Mouse (Mus musculus): ENCODE results near the gene Zc3hav1. TPM values are rescaled to one million over a fixed set of nuclear protein-coding genes. Genes with fewer than 3 reads are reported as not detected.

The Zc3hav1 gene
- polyA plus RNA-seq, 1 experiment from 2014 or later, result 2.3 TPM

- H3K4me1 ChIP-seq, result peaks cover 3% of the 10 kb centered on the region
- H3K4me3 ChIP-seq, result no peak overlapping the region
- peaks cover 43% of the 10 kb centered on the region for H3K27me3 ChIP-seq
- no peaks in the 10 kb centered on the region for H3K36me3 ChIP-seq
- no peaks in the 10 kb centered on the region for H3K9me3 ChIP-seq (replicated peaks)
- 92% methylated on average over 6 of the region's 6 CpGs for WGBS
- no peak for ATAC-seq (ENCODE audit: low FRiP score)
- H3K4me2 ChIP-seq (replicated peaks), result no peak overlapping the region
- no peak overlapping the region for H3K9ac ChIP-seq
- no peak overlapping the region for H3K27ac ChIP-seq
Measured at GRCm38 (mm10) chr6:38348811-38349453, 5.5 kb downstream of the Zc3hav1 start.

GRCm38 (mm10) chr6:38347875-38348274 lies 6.5 kb downstream of the Zc3hav1 start:
- no peak for ATAC-seq (ENCODE audit: low FRiP score)
- Histone ChIP-seq H3K4me2 (replicated peaks) (no peak overlapping the region), H3K36me3 (no peaks in the 10 kb centered on the region), H3K4me3 (no peak overlapping the region), H3K27me3 (peaks cover 33% of the 10 kb centered on the region), H3K9me3 (replicated peaks) (no peaks in the 10 kb centered on the region), H3K4me1 (no peaks in the 10 kb centered on the region), H3K9ac (no peak overlapping the region), H3K27ac (no peak overlapping the region)
- WGBS, result 85% methylated on average over 5 of the region's 5 CpGs

GRCm38 (mm10) chr6:38345796-38346195 lies 8.6 kb downstream of the Zc3hav1 start:
- H3K36me3 ChIP-seq, result no peaks in the 10 kb centered on the region
- no peak overlapping the region for H3K9ac ChIP-seq
- no peak overlapping the region for H3K27ac ChIP-seq
- no peaks in the 10 kb centered on the region for H3K4me1 ChIP-seq
- no peaks in the 10 kb centered on the region for H3K9me3 ChIP-seq (replicated peaks)
- no peak for ATAC-seq (ENCODE audit: low FRiP score)
- peaks cover 15% of the 10 kb centered on the region for H3K27me3 ChIP-seq
- H3K4me2 ChIP-seq (replicated peaks), result no peak overlapping the region
- WGBS, result 57% methylated on average over 7 of the region's 7 CpGs
- H3K4me3 ChIP-seq, result no peak overlapping the region

- no peak for ATAC-seq (ENCODE audit: low FRiP score)
- Histone ChIP-seq H3K9me3 (replicated peaks) (no peaks in the 10 kb centered on the region), H3K9ac (no peak overlapping the region), H3K4me3 (no peak overlapping the region), H3K27me3 (0 out of 2 replicates have a peak, but pooled peaks cover under 1% of the 10 kb centered on the region), H3K4me1 (no peaks in the 10 kb centered on the region), H3K36me3 (no peaks in the 10 kb centered on the region), H3K27ac (no peak overlapping the region), H3K4me2 (replicated peaks) (no peak overlapping the region)
- 83% methylated on average over 7 of the region's 7 CpGs for WGBS
Measured at GRCm38 (mm10) chr6:38344006-38344670, 10.3 kb downstream of the Zc3hav1 start.

- no peak overlapping the region for H3K4me2 ChIP-seq (replicated peaks)
- ATAC-seq (ENCODE audit: low FRiP score), result no peak
Measured at GRCm38 (mm10) chr6:38343581-38343980, 10.8 kb downstream of the Zc3hav1 start.

GRCm38 (mm10) chr6:38342666-38342992 lies 11.8 kb downstream of the Zc3hav1 start:
- H3K4me2 ChIP-seq (replicated peaks), result no peak overlapping the region
- WGBS, result 83% methylated on average over 8 of the region's 8 CpGs
- no peaks in the 10 kb centered on the region for H3K4me1 ChIP-seq
- H3K36me3 ChIP-seq, result no peaks in the 10 kb centered on the region
- H3K9ac ChIP-seq, result no peak overlapping the region
- no peak overlapping the region for H3K27ac ChIP-seq
- H3K4me3 ChIP-seq, result no peak overlapping the region
- no peaks in the 10 kb centered on the region for H3K27me3 ChIP-seq
- no peak for ATAC-seq (ENCODE audit: low FRiP score)
- no peaks in the 10 kb centered on the region for H3K9me3 ChIP-seq (replicated peaks)

More at GRCm38 (mm10) chr6:38343581-38343980, 10.8 kb downstream of the Zc3hav1 start:
- Histone ChIP-seq H3K4me3 (no peak overlapping the region), H3K27ac (no peak overlapping the region), H3K9ac (no peak overlapping the region), H3K36me3 (no peaks in the 10 kb centered on the region), H3K4me1 (no peaks in the 10 kb centered on the region), H3K9me3 (replicated peaks) (no peaks in the 10 kb centered on the region), H3K27me3 (no peaks in the 10 kb centered on the region)
- WGBS, result 46% methylated on average over 3 of the region's 3 CpGs

- WGBS, result 65% methylated on average over 11 of the region's 11 CpGs
- no peak overlapping the region for H3K9ac ChIP-seq
- no peak for ATAC-seq (ENCODE audit: low FRiP score)
- H3K4me1 ChIP-seq, result no peaks in the 10 kb centered on the region
- H3K9me3 ChIP-seq (replicated peaks), result no peaks in the 10 kb centered on the region
- H3K4me2 ChIP-seq (replicated peaks), result no peak overlapping the region
- no peak overlapping the region for H3K4me3 ChIP-seq
- H3K36me3 ChIP-seq, result no peaks in the 10 kb centered on the region
- no peak overlapping the region for H3K27ac ChIP-seq
- H3K27me3 ChIP-seq, result no peaks in the 10 kb centered on the region
Measured at GRCm38 (mm10) chr6:38341751-38342665, 12.4 kb downstream of the Zc3hav1 start.

GRCm38 (mm10) chr6:38339078-38339477 lies 15.3 kb downstream of the Zc3hav1 start:
- no peak overlapping the region for H3K9ac ChIP-seq
- H3K9me3 ChIP-seq (replicated peaks), result no peaks in the 10 kb centered on the region
- H3K36me3 ChIP-seq, result no peaks in the 10 kb centered on the region
- no peak overlapping the region for H3K4me3 ChIP-seq
- WGBS, result 68% methylated on average over 2 of the region's 2 CpGs
- H3K4me1 ChIP-seq, result no peaks in the 10 kb centered on the region
- no peak overlapping the region for H3K27ac ChIP-seq
- no peak overlapping the region for H3K4me2 ChIP-seq (replicated peaks)
- no peaks in the 10 kb centered on the region for H3K27me3 ChIP-seq
- no peak for ATAC-seq (ENCODE audit: low FRiP score)

- H3K27ac ChIP-seq, result no peak overlapping the region
- no peak overlapping the region for H3K4me2 ChIP-seq (replicated peaks)
- no peaks in the 10 kb centered on the region for H3K4me1 ChIP-seq
- H3K9ac ChIP-seq, result no peak overlapping the region
- no peaks in the 10 kb centered on the region for H3K36me3 ChIP-seq
- ATAC-seq (ENCODE audit: low FRiP score), result no peak
- no peaks in the 10 kb centered on the region for H3K9me3 ChIP-seq (replicated peaks)
- WGBS, result 84% methylated on average over 6 of the region's 6 CpGs
- H3K4me3 ChIP-seq, result no peak overlapping the region
- H3K27me3 ChIP-seq, result no peaks in the 10 kb centered on the region
Measured at GRCm38 (mm10) chr6:38337951-38338350, 16.5 kb downstream of the Zc3hav1 start.

- H3K4me3 ChIP-seq, result no peak overlapping the region
Measured at GRCm38 (mm10) chr6:38337166-38337705, 17.2 kb downstream of the Zc3hav1 start.

GRCm38 (mm10) chr6:38335264-38335663 lies 19.1 kb downstream of the Zc3hav1 start:
- Histone ChIP-seq H3K27ac (no peak overlapping the region), H3K36me3 (no peaks in the 10 kb centered on the region), H3K9ac (no peak overlapping the region), H3K4me2 (replicated peaks) (no peak overlapping the region), H3K4me1 (no peaks in the 10 kb centered on the region), H3K4me3 (no peak overlapping the region), H3K27me3 (no peaks in the 10 kb centered on the region), H3K9me3 (replicated peaks) (no peaks in the 10 kb centered on the region)
- 88% methylated on average over 6 of the region's 6 CpGs for WGBS
- no peak for ATAC-seq (ENCODE audit: low FRiP score)

More at GRCm38 (mm10) chr6:38337166-38337705, 17.2 kb downstream of the Zc3hav1 start:
- H3K36me3 ChIP-seq, result no peaks in the 10 kb centered on the region
- H3K9ac ChIP-seq, result no peak overlapping the region
- no peaks in the 10 kb centered on the region for H3K4me1 ChIP-seq
- H3K9me3 ChIP-seq (replicated peaks), result no peaks in the 10 kb centered on the region
- no peak overlapping the region for H3K27ac ChIP-seq
- no peaks in the 10 kb centered on the region for H3K27me3 ChIP-seq
- 88% methylated on average over 4 of the region's 4 CpGs for WGBS
- no peak for ATAC-seq (ENCODE audit: low FRiP score)
- H3K4me2 ChIP-seq (replicated peaks), result no peak overlapping the region

- Histone ChIP-seq H3K4me1 (no peaks in the 10 kb centered on the region), H3K27me3 (no peaks in the 10 kb centered on the region), H3K27ac (no peak overlapping the region), H3K4me3 (no peak overlapping the region), H3K9ac (no peak overlapping the region), H3K4me2 (replicated peaks) (no peak overlapping the region), H3K9me3 (replicated peaks) (no peaks in the 10 kb centered on the region), H3K36me3 (no peaks in the 10 kb centered on the region)
- ATAC-seq (ENCODE audit: low FRiP score), result 0 out of 2 replicates have a peak, but pooled peaks have one; percentile 50
- WGBS, result 21% methylated on average over 4 of the region's 4 CpGs
Measured at GRCm38 (mm10) chr6:38326596-38326995, 27.8 kb downstream of the Zc3hav1 start.

Data from hindbrain, embryonic 12.5 days (tissue).